Mouse (Mus musculus) lung, postnatal 4 days (tissue): ENCODE data around the gene Btbd35f7.
"Not testable (repeated sequence)": the region's sequence is repeated elsewhere in the genome, so short reads cannot be mapped to it uniquely, and the experiment has no call there.

Experiments
- DNase-seq, 2 experiments: peaks; one replicate each; pipeline ENCODE4 v3.0.0; 2021

The Btbd35f7 gene

GRCm38 (mm10) chrX:5668767-5669166 lies at the start of gene Btbd35f7:
TSS of gene Btbd35f7 (plus strand) at chrX:5669067.
- DNase-seq, result not testable (repeated sequence)
